Mouse (Mus musculus) macrophage (primary cell): Measurements from ENCODE around the gene Asic2. TPM values are rescaled to one million over a fixed set of nuclear protein-coding genes. Genes with fewer than 3 reads are reported as not detected.

ENCODE experiments used
- H3K27ac ChIP-seq: fragments of 350-480 bp; formaldehyde crosslinking; 2 replicates; pipeline ENCODE4 v1.9.0; 2021
- H3K36me3 ChIP-seq: fragments of 350-480 bp; formaldehyde crosslinking; 2 replicates; pipeline ENCODE4 v1.9.0; 2021; ENCODE audit errors: inconsistent target
- H3K4me3 ChIP-seq: fragments of 350-480 bp; formaldehyde crosslinking; 2 replicates; pipeline ENCODE4 v1.9.0; 2021; ENCODE audit errors: inconsistent target
- H3K79me2 ChIP-seq: fragments of 350-480 bp; formaldehyde crosslinking; 2 replicates; pipeline ENCODE4 v1.9.0; 2021; ENCODE audit errors: inconsistent target
- WGBS: methylation state at CpG from one replicate; pipeline ENCODE4 v1.1.7; 2026; ENCODE audit warnings: inconsistent platforms; ENCODE audit not compliant: missing documents; 5-methylcytosine and 5-hydroxymethylcytosine counted together
- polyA plus RNA-seq: library from polyadenylated mRNA; stranded (reverse); fragments of 250-400 nt; gene quantifications from 3 replicates; pipeline ENCODE4 v1.2.4, GENCODE M21; 2018; ENCODE audit warnings: inconsistent platforms

The Asic2 gene
- polyA plus RNA-seq, 1 experiment from 2014 or later: not detected

GRCm38 (mm10) chr11:81841001-81841400 is 127.3 kb downstream of the Asic2 start:
- 83% methylated on average over 2 of the region's 2 CpGs for WGBS
- no peaks in the 10 kb centered on the region for H3K79me2 ChIP-seq
- H3K36me3 ChIP-seq: no peaks in the 10 kb centered on the region
- no peak overlapping the region for H3K4me3 ChIP-seq
- H3K27ac ChIP-seq: no peak overlapping the region

- WGBS: 93% methylated on average over 4 of the region's 4 CpGs
- H3K79me2 ChIP-seq: no peaks in the 10 kb centered on the region
- no peak overlapping the region for H3K27ac ChIP-seq
- no peaks in the 10 kb centered on the region for H3K36me3 ChIP-seq
- H3K4me3 ChIP-seq: no peak overlapping the region
These were observed 129.8 kb downstream of the Asic2 start for GRCm38 (mm10) chr11:81838426-81838825.

GRCm38 (mm10) chr11:81832381-81832780 is 135.9 kb downstream of the Asic2 start:
- Histone ChIP-seq H3K27ac (no peak overlapping the region), H3K4me3 (no peak overlapping the region), H3K79me2 (no peaks in the 10 kb centered on the region), H3K36me3 (no peaks in the 10 kb centered on the region)
- 64% methylated on average over 1 of the region's 1 CpGs for WGBS

GRCm38 (mm10) chr11:81816531-81816930 is 151.7 kb downstream of the Asic2 start:
- H3K79me2 ChIP-seq: no peaks in the 10 kb centered on the region
- no peak overlapping the region for H3K27ac ChIP-seq
- WGBS: 83% methylated on average over 5 of the region's 5 CpGs
- H3K4me3 ChIP-seq: no peak overlapping the region
- H3K36me3 ChIP-seq: no peaks in the 10 kb centered on the region

GRCm38 (mm10) chr11:81814816-81815215 is 153.4 kb downstream of the Asic2 start:
- Histone ChIP-seq H3K4me3 (no peak overlapping the region), H3K79me2 (no peaks in the 10 kb centered on the region), H3K36me3 (no peaks in the 10 kb centered on the region), H3K27ac (no peak overlapping the region)
- WGBS: 89% methylated on average over 1 of the region's 1 CpGs

- WGBS: 59% methylated on average over 11 of the region's 11 CpGs
- Histone ChIP-seq H3K79me2 (no peaks in the 10 kb centered on the region), H3K27ac (no peak overlapping the region), H3K36me3 (no peaks in the 10 kb centered on the region), H3K4me3 (no peak overlapping the region)
These were observed 161.2 kb downstream of the Asic2 start for GRCm38 (mm10) chr11:81806905-81807659.

- Histone ChIP-seq H3K79me2 (no peaks in the 10 kb centered on the region), H3K4me3 (no peak overlapping the region), H3K27ac (no peak overlapping the region), H3K36me3 (no peaks in the 10 kb centered on the region)
- 77% methylated on average over 2 of the region's 2 CpGs for WGBS
These were observed 164.7 kb downstream of the Asic2 start for GRCm38 (mm10) chr11:81803544-81803943.

GRCm38 (mm10) chr11:81802614-81803013 is 165.6 kb downstream of the Asic2 start:
- Histone ChIP-seq H3K27ac (no peak overlapping the region), H3K36me3 (no peaks in the 10 kb centered on the region), H3K79me2 (no peaks in the 10 kb centered on the region), H3K4me3 (no peak overlapping the region)
- WGBS: 63% methylated on average over 1 of the region's 1 CpGs

GRCm38 (mm10) chr11:81800899-81801298 is 167.4 kb downstream of the Asic2 start:
- no peak overlapping the region for H3K4me3 ChIP-seq
- H3K79me2 ChIP-seq: no peaks in the 10 kb centered on the region
- no peak overlapping the region for H3K27ac ChIP-seq
- 83% methylated on average over 4 of the region's 4 CpGs for WGBS
- H3K36me3 ChIP-seq: no peaks in the 10 kb centered on the region

- H3K79me2 ChIP-seq: no peaks in the 10 kb centered on the region
- no peak overlapping the region for H3K27ac ChIP-seq
- no peak overlapping the region for H3K4me3 ChIP-seq
- 63% methylated on average over 2 of the region's 2 CpGs for WGBS
- no peaks in the 10 kb centered on the region for H3K36me3 ChIP-seq
These were observed 174.7 kb downstream of the Asic2 start for GRCm38 (mm10) chr11:81793588-81793987.

- no peaks in the 10 kb centered on the region for H3K79me2 ChIP-seq
- no peak overlapping the region for H3K27ac ChIP-seq
These were observed 176.7 kb downstream of the Asic2 start for GRCm38 (mm10) chr11:81791579-81791978.

GRCm38 (mm10) chr11:81780596-81780995 is 187.7 kb downstream of the Asic2 start:
- WGBS: 92% methylated on average over 2 of the region's 2 CpGs
- no peaks in the 10 kb centered on the region for H3K36me3 ChIP-seq
- no peaks in the 10 kb centered on the region for H3K79me2 ChIP-seq
- H3K4me3 ChIP-seq: no peak overlapping the region
- H3K27ac ChIP-seq: no peak overlapping the region

More at GRCm38 (mm10) chr11:81791579-81791978, 176.7 kb downstream of the Asic2 start:
- WGBS: 67% methylated on average over 1 of the region's 1 CpGs
- Histone ChIP-seq H3K36me3 (no peaks in the 10 kb centered on the region), H3K4me3 (no peak overlapping the region)

- 82% methylated on average over 7 of the region's 7 CpGs for WGBS
- H3K4me3 ChIP-seq: no peak overlapping the region
- H3K27ac ChIP-seq: no peak overlapping the region
- H3K36me3 ChIP-seq: no peaks in the 10 kb centered on the region
- H3K79me2 ChIP-seq: no peaks in the 10 kb centered on the region
These were observed 188.4 kb downstream of the Asic2 start for GRCm38 (mm10) chr11:81779881-81780280.

- Histone ChIP-seq H3K4me3 (no peak overlapping the region), H3K27ac (no peak overlapping the region), H3K36me3 (no peaks in the 10 kb centered on the region), H3K79me2 (no peaks in the 10 kb centered on the region)
- WGBS: 52% methylated on average over 7 of the region's 7 CpGs
These were observed 196.9 kb downstream of the Asic2 start for GRCm38 (mm10) chr11:81771195-81771895.

GRCm38 (mm10) chr11:81769691-81770260 is 198.5 kb downstream of the Asic2 start:
- WGBS: 72% methylated on average over 5 of the region's 5 CpGs
- no peak overlapping the region for H3K4me3 ChIP-seq
- no peak overlapping the region for H3K27ac ChIP-seq
- H3K36me3 ChIP-seq: no peaks in the 10 kb centered on the region
- no peaks in the 10 kb centered on the region for H3K79me2 ChIP-seq
